Mouse (Mus musculus) liver, postnatal 0 days (tissue): ENCODE results near the gene Krt80.

Experiments used
- CTCF ChIP-seq: sonication (generic); IDR thresholded peaks from 2 replicates; pipeline ENCODE4 v1.5.1; 2016; ENCODE audit warnings: antibody characterized with exemption, low read depth
- EP300 ChIP-seq: IDR thresholded peaks from 2 replicates; pipeline ENCODE4 v1.6.1; 2016; ENCODE audit warnings: antibody characterized with exemption, low read depth, mild to moderate bottlenecking

DNA sequence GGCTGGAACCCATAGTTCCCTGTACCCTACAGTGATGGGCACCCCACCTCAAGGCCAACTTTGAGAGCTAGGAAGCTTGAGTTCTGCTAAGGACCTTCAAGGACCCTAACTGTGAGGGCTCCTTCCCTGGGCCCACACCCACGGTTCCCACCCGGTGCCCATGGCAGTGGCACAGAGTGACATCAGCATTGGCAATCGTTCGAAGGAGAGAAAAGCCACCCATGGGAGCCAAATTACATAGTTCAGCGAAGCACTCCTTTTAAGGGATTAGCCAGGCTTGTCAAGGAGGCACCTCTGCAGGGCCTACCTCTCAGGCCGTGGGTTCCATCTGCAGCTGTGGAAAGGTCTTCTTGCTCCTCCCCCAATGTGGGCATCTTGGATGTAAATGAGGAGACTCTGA is 1.9 kb downstream of the Krt80 start:
- no peak for TF ChIP-seq CTCF
- no peak for TF ChIP-seq EP300
